Mouse (Mus musculus) spleen, adult 2 months (tissue): Measurements from ENCODE around the gene Serinc3.

Experiments used
- CTCF ChIP-seq: fragments of 200-500 bp; IDR thresholded peaks from 2 replicates; pipeline ENCODE4 v1.5.1; 2011; ENCODE audit warnings: mild to moderate bottlenecking, inconsistent platforms; ENCODE audit not compliant: insufficient read depth, insufficient read length, insufficient replicate concordance; ENCODE audit errors: extremely low read depth
- POLR2A ChIP-seq: fragments of 200-500 bp; IDR thresholded peaks from 2 replicates; pipeline ENCODE4 v1.6.1; 2011; ENCODE audit warnings: low read depth, low read length, inconsistent platforms

DNA sequence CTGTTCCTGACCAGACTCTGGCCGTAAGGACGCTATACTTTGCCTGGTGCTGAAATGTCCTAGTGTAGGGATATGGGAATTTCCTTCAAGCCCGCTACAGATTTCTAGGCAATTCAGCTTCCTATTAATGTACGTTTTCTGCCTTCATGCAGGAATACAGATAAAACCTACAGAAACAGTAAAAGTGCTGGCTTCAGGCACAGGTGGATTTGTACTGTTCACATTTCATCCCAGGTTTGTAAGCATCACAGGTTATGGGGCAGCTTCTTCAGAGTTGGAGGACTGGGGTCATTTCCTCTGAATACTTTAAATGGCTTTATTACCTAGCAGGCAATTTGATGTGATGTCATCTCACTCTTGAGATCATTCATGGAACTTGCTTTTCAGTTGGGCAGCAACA lies 27.1 kb downstream of the Serinc3 start:
- no peak for TF ChIP-seq POLR2A
- TF ChIP-seq CTCF = no peak
